15 mouse cellular contexts compared by ENCODE assay signal in the genomic region with DNA sequence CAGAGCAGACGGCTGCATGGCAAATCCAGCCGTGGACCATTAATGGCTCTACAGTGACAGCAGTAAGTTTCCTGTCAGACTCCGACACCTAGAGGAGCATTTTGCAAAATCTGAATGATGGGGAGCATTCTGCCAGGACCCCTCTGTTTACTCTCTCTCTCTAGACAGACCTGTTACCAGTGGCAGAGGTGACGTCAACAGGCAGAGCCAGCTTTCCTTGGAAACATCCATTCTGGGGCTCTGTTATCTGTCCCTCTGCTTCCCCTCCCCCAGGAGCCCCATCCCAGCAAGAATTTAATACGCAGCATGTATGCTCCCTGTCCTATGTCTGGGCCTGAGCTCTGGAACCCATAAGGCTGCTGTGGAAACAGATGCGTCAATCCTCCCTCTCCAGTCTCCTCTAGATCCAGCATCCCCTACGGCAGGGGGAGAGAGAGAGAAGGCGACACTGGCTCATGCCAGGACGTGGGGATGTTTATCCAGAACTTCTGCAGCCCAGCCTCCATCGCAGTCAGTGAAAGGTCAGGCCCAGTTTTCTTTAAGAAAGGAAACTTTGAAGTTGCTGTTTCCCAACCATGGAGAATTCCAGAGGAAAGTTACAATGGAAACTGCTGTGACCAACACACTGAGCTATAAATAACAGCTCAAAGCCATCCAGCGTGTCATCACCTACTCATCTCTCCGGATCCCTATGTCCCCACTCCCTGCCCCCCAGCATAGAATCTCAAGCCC. TPM values are rescaled to one million over a fixed set of nuclear protein-coding genes. Genes with fewer than 3 reads are reported as not detected.
DNase-seq lines count a peak whose midpoint lies in the region; ATAC-seq and TF ChIP-seq lines count a peak whose summit lies in the region.
"Had no signal": no experiment of that assay in that cellular context is flagged by ENCODE, and none has a peak within 500 bp of the region (broad histone marks: within the 10 kb centered on the region; RNA-seq: fewer than 3 reads in every experiment).

No protein-coding gene starts in this region.

- no peaks in the 10 kb centered on the region for H3K27me3 ChIP-seq in heart, adult 2 months (ENCODE audit: control insufficient read depth, insufficient read depth, low read length)
- H3K27me3 ChIP-seq in heart, embryonic 12.5 days (replicated peaks): no peaks in the 10 kb centered on the region
- H3K27me3 ChIP-seq: liver, embryonic 12.5 days had no signal

- H3K4me2 ChIP-seq in heart, embryonic 12.5 days: peak overlapping the region; percentile 48
- H3K4me2 ChIP-seq: liver, embryonic 12.5 days had no signal

- TF ChIP-seq EP300 in heart, adult 2 months (IDR thresholded peaks at IDR 0.05; ENCODE audit: insufficient read depth, low read depth, low read length): no peak

- 34% methylated on average over 12 of the region's 12 CpGs for WGBS in heart, adult 2 months
- WGBS in heart, embryonic 12.5 days: 26% methylated on average over 12 of the region's 12 CpGs

- H3K36me3 ChIP-seq in heart, adult 2 months (ENCODE audit: control insufficient read depth, insufficient read depth, low read length): no peaks in the 10 kb centered on the region
- H3K36me3 ChIP-seq in heart, embryonic 12.5 days: no peaks in the 10 kb centered on the region
- H3K36me3 ChIP-seq: G1E; liver, embryonic 12.5 days had no signal

- H3K4me1 ChIP-seq in heart, adult 2 months (ENCODE audit: control insufficient read depth, insufficient read depth, low read length): peaks cover 4% of the 10 kb centered on the region; the same call in 1 of the 2 replicates
- H3K4me1 ChIP-seq in heart, embryonic 12.5 days (replicated peaks): peaks cover 18% of the 10 kb centered on the region
- H3K4me1 ChIP-seq: liver, embryonic 12.5 days had no signal

- intact Hi-C loops in heart, adult 2 months (cut with DNase I): no loop called here
- intact Hi-C loops in heart, postnatal 36 days (cut with DNase I): no loop called here

- H3K27ac ChIP-seq in heart, adult 2 months: peak overlapping the region; percentile 10
- peak overlapping the region; percentile 85 for H3K27ac ChIP-seq in heart, embryonic 12.5 days (ENCODE audit: poor library complexity, severe bottlenecking)
- no peak overlapping the region for H3K27ac ChIP-seq in layer of hippocampus, adult 2 months
- H3K27ac ChIP-seq: liver, embryonic 12.5 days had no signal

- H3K4me3 ChIP-seq in heart, adult 2 months: no peak overlapping the region
- H3K4me3 ChIP-seq in heart, embryonic 12.5 days: no peak overlapping the region
- no peak overlapping the region for H3K4me3 ChIP-seq in layer of hippocampus, adult 2 months
- H3K4me3 ChIP-seq: erythroblast, embryonic 14.5 days; liver, embryonic 12.5 days; myocyte had no signal

- H3K9ac ChIP-seq in heart, adult 2 months (ENCODE audit: low read depth, low read length): no peak overlapping the region
- H3K9ac ChIP-seq in heart, embryonic 12.5 days: no peak overlapping the region
- H3K9ac ChIP-seq: liver, embryonic 12.5 days had no signal

- ATAC-seq in heart, embryonic 12.5 days (ENCODE audit: insufficient number of reproducible peaks, low FRiP score): peak; percentile 72
- ATAC-seq: inflammation-experienced regulatory T-cells, adult 6 months; liver, embryonic 12.5 days had no signal

- no peaks in the 10 kb centered on the region for H3K79me2 ChIP-seq in heart, adult 2 months (replicated peaks; ENCODE audit: control insufficient read depth, insufficient read depth, low read length)

- H3K9me3 ChIP-seq in heart, embryonic 12.5 days (replicated peaks): no peaks in the 10 kb centered on the region
- H3K9me3 ChIP-seq: liver, embryonic 12.5 days had no signal

- peak in 1 of 2 experiments; percentile 11 for DNase-seq in heart, adult 2 months
- no peak for DNase-seq in heart, postnatal 36 days
- DNase-seq in adipocyte (ENCODE audit: low spot score): peak; percentile 47
- DNase-seq in lung, postnatal 10 days: peak; percentile 76
- no peak for DNase-seq in layer of hippocampus, postnatal 14 days (ENCODE audit: low spot score in 2 of 2)
- no peak for DNase-seq in layer of hippocampus, adult 2 months (ENCODE audit: low spot score in 2 of 2)
- DNase-seq: cerebellum, adult 8-10 months; kidney, postnatal 10 days; layer of hippocampus, adult 9-11 months had no signal

- TF ChIP-seq CTCF in heart, adult 2 months (IDR thresholded peaks at IDR 0.05): no peak
- TF ChIP-seq CTCF in layer of hippocampus, adult 2 months (conservative IDR thresholded peaks at IDR 0.05): no peak

- no peak for TF ChIP-seq POLR2A in heart, adult 2 months (IDR thresholded peaks at IDR 0.05; ENCODE audit: insufficient read depth, low read depth, low read length)

RNA-seq across cellular contexts. Expression of gene Mark1, which starts 48.3 kb away (rescaled TPM):
- 1 to 10 TPM; 6.7 to 7.8 TPM for total RNA-seq in heart, adult 2 months (2021)
- 3.3 and 4.9 TPM in 2 replicates for polyA plus RNA-seq in heart, adult 2 months (2012; rRNA removed)
- 1 to 10 TPM; 7.2 to 8.4 TPM for total RNA-seq in heart, postnatal 36 days (2021)
- polyA plus RNA-seq in heart, embryonic 12.5 days (2016; fragmentation: Nextera tagmentation; extraction: Ambion mirVana): 2.1 and 2.2 TPM in 2 replicates
- 10 to 100 TPM; 54.1 to 59.4 TPM for total RNA-seq in layer of hippocampus, postnatal 14 days (2021)
- total RNA-seq in layer of hippocampus, adult 2 months (2021): 10 to 100 TPM; 49.4 to 51.6 TPM
- polyA plus RNA-seq: erythroblast, embryonic 14.5 days; G1E; inflammation-experienced regulatory T-cells, adult 6 months; myocyte had no signal

Comparison
In these comparisons a context has a peak if more than half of its experiments do, and no peak if none do; other contexts are left out.
1. DNase-seq: peak in adipocyte (single experiment) and lung, postnatal 10 days (single experiment); none in heart, postnatal 36 days (0 of 2), layer of hippocampus, postnatal 14 days (0 of 2) and layer of hippocampus, adult 2 months (0 of 2).
2. RNA of gene Mark1, which starts 48.3 kb away (total RNA-seq): 54.1 to 59.4 TPM in layer of hippocampus, postnatal 14 days and 49.4 to 51.6 TPM in layer of hippocampus, adult 2 months; 7.2 to 8.4 TPM in heart, postnatal 36 days and 6.7 to 7.8 TPM in heart, adult 2 months; every median in the first group is over 4 times any median in the second.